Mouse (Mus musculus): Measurements from ENCODE around the gene Pram1.

GRCm38 (mm10) chr17:33629487-33630125, 8.2 kb upstream of the Pram1 start:
- TF ChIP-seq CTCF (IDR thresholded peaks at IDR 0.05; ENCODE audit: extremely low read depth, insufficient read length, insufficient replicate concordance, low read depth, low read length) (no peak), POLR2A (IDR thresholded peaks at IDR 0.05; ENCODE audit: low read depth, low read length) (no peak)

Measured in small intestine, adult 2 months (tissue).